Mouse (Mus musculus) lung, postnatal 10 days (tissue): ENCODE data around the gene Akap6.

ENCODE experiments used
- DNase-seq: peaks from one replicate; pipeline ENCODE4 v3.0.0; 2021

Akap6 gene

GRCm38 (mm10) chr12:53060903-53061302 is 361.7 kb downstream of the Akap6 start:
- DNase-seq: no peak

GRCm38 (mm10) chr12:53061466-53062124 is 362.4 kb downstream of the Akap6 start:
- no peak for DNase-seq

GRCm38 (mm10) chr12:53063003-53063402 is 363.8 kb downstream of the Akap6 start:
- DNase-seq: no peak

GRCm38 (mm10) chr12:53064241-53064760 is 365.1 kb downstream of the Akap6 start:
- DNase-seq: no peak

GRCm38 (mm10) chr12:53065031-53065785 is 366.0 kb downstream of the Akap6 start:
- DNase-seq: no peak

- DNase-seq: no peak
Observed at GRCm38 (mm10) chr12:53066321-53066720, 367.1 kb downstream of the Akap6 start.

GRCm38 (mm10) chr12:53070907-53071306 is 371.7 kb downstream of the Akap6 start:
- no peak for DNase-seq

- no peak for DNase-seq
Observed at GRCm38 (mm10) chr12:53076595-53077400, 377.6 kb downstream of the Akap6 start.

GRCm38 (mm10) chr12:53085789-53086188 is 386.6 kb downstream of the Akap6 start:
- DNase-seq: peak; percentile 6

GRCm38 (mm10) chr12:53112276-53112675 is 413.1 kb downstream of the Akap6 start:
- no peak for DNase-seq

GRCm38 (mm10) chr12:53119352-53119751 is 420.2 kb downstream of the Akap6 start:
- no peak for DNase-seq

- DNase-seq: peak; percentile 75
Observed at GRCm38 (mm10) chr12:53124131-53124530, 424.9 kb downstream of the Akap6 start.

GRCm38 (mm10) chr12:53124696-53125095 is 425.5 kb downstream of the Akap6 start:
- DNase-seq: no peak

GRCm38 (mm10) chr12:53125286-53125685 is 426.1 kb downstream of the Akap6 start:
- no peak for DNase-seq

GRCm38 (mm10) chr12:53134196-53134595 is 435.0 kb downstream of the Akap6 start:
- DNase-seq: no peak

GRCm38 (mm10) chr12:53137331-53137730 is 438.1 kb downstream of the Akap6 start:
- DNase-seq: no peak

GRCm38 (mm10) chr12:53144122-53144695 is 445.0 kb downstream of the Akap6 start:
- DNase-seq: no peak

- DNase-seq: no peak
Observed at GRCm38 (mm10) chr12:53144760-53145159, 445.6 kb downstream of the Akap6 start.

GRCm38 (mm10) chr12:53145516-53145915 is 446.3 kb downstream of the Akap6 start:
- no peak for DNase-seq

GRCm38 (mm10) chr12:53146460-53147050 is 447.4 kb downstream of the Akap6 start:
- DNase-seq: peak; percentile 12

GRCm38 (mm10) chr12:53147696-53148095 is 448.5 kb downstream of the Akap6 start:
- no peak for DNase-seq

GRCm38 (mm10) chr12:53168189-53169003 is 469.2 kb downstream of the Akap6 start:
- DNase-seq: no peak
